Mouse (Mus musculus): ENCODE measurements around the gene Kbtbd4.

The Kbtbd4 gene

GRCm38 (mm10) chr2:90904856-90905224 is 300 bp downstream of the Kbtbd4 start:
- DNase-seq (ENCODE audit: low read depth, low spot score): no peak

- DNase-seq (ENCODE audit: low read depth, low spot score): no peak
Measured at GRCm38 (mm10) chr2:90906721-90907120, 2.2 kb downstream of the Kbtbd4 start.

- no peak for DNase-seq (ENCODE audit: low read depth, low spot score)
Measured at GRCm38 (mm10) chr2:90910861-90911260, 6.3 kb downstream of the Kbtbd4 start.

- DNase-seq (ENCODE audit: low read depth, low spot score): no peak
Measured at GRCm38 (mm10) chr2:90911668-90912067, 7.1 kb downstream of the Kbtbd4 start.

GRCm38 (mm10) chr2:90913671-90914070 is 9.1 kb downstream of the Kbtbd4 start:
- no peak for DNase-seq (ENCODE audit: low read depth, low spot score)

- DNase-seq (ENCODE audit: low read depth, low spot score): no peak
Measured at GRCm38 (mm10) chr2:90915516-90915915, 11.0 kb downstream of the Kbtbd4 start.

- DNase-seq (ENCODE audit: low read depth, low spot score): no peak
Measured at GRCm38 (mm10) chr2:90916560-90917232, 12.2 kb downstream of the Kbtbd4 start.

- peak; percentile 35 for DNase-seq (ENCODE audit: low read depth, low spot score)
Measured at GRCm38 (mm10) chr2:90917233-90917998, 12.9 kb downstream of the Kbtbd4 start.

GRCm38 (mm10) chr2:90917999-90918698 is 13.6 kb downstream of the Kbtbd4 start:
- peak; percentile 16 for DNase-seq (ENCODE audit: low read depth, low spot score)

- DNase-seq (ENCODE audit: low read depth, low spot score): no peak
Measured at GRCm38 (mm10) chr2:90921178-90921577, 16.6 kb downstream of the Kbtbd4 start.

GRCm38 (mm10) chr2:90922636-90923035 is 18.1 kb downstream of the Kbtbd4 start:
- no peak for DNase-seq (ENCODE audit: low read depth, low spot score)

- no peak for DNase-seq (ENCODE audit: low read depth, low spot score)
Measured at GRCm38 (mm10) chr2:90928566-90928965, 24.0 kb downstream of the Kbtbd4 start.

- no peak for DNase-seq (ENCODE audit: low read depth, low spot score)
Measured at GRCm38 (mm10) chr2:90931829-90932228, 27.3 kb downstream of the Kbtbd4 start.

GRCm38 (mm10) chr2:90932273-90932672 is 27.7 kb downstream of the Kbtbd4 start:
- DNase-seq (ENCODE audit: low read depth, low spot score): no peak

- no peak for DNase-seq (ENCODE audit: low read depth, low spot score)
Measured at GRCm38 (mm10) chr2:90938362-90938761, 33.8 kb downstream of the Kbtbd4 start.

GRCm38 (mm10) chr2:90939750-90940149 is 35.2 kb downstream of the Kbtbd4 start:
- no peak for DNase-seq (ENCODE audit: low read depth, low spot score)

- DNase-seq (ENCODE audit: low read depth, low spot score): peak; percentile 68
Measured at GRCm38 (mm10) chr2:90940233-90941229, 36.0 kb downstream of the Kbtbd4 start, which contains the start of gene Celf1. Celf1 (plus strand) TSS chr2:90940382.

GRCm38 (mm10) chr2:90941744-90942143 is 37.2 kb downstream of the Kbtbd4 start:
- no peak for DNase-seq (ENCODE audit: low read depth, low spot score)

- DNase-seq (ENCODE audit: low read depth, low spot score): no peak
Measured at GRCm38 (mm10) chr2:90950149-90950548, 45.6 kb downstream of the Kbtbd4 start.

GRCm38 (mm10) chr2:90950582-90951194 is 46.1 kb downstream of the Kbtbd4 start:
- DNase-seq (ENCODE audit: low read depth, low spot score): no peak

- DNase-seq (ENCODE audit: low read depth, low spot score): no peak
Measured at GRCm38 (mm10) chr2:90953461-90953860, 48.9 kb downstream of the Kbtbd4 start.

Data from embryo, embryonic 11.5 days (tissue).